Mouse (Mus musculus) midbrain, embryonic 11.5 days (tissue): ENCODE results near the gene Treh. TPM values are rescaled to one million over a fixed set of nuclear protein-coding genes. Genes with fewer than 3 reads are reported as not detected.

Experiments used
- ATAC-seq: fragments of 200-750 bp; cut with Nextera tagmentation; 2 replicates; pipeline ENCODE4 v1.8.0; 2017; ENCODE audit warnings: moderate TSS enrichment, moderate library complexity; ENCODE audit not compliant: low FRiP score
- DNase-seq: peaks from one replicate; pipeline ENCODE4 v3.0.0; 2015; ENCODE audit warnings: low spot score; ENCODE audit errors: missing footprints
- H3K27ac ChIP-seq: fragments of 300-500 bp; sonication (generic); 2 replicates; pipeline ENCODE4 v1.5.1; 2014; ENCODE audit warnings: low read depth, low read length
- H3K27me3 ChIP-seq: fragments of 300-500 bp; sonication (generic); 2 replicates; pipeline ENCODE4 v1.6.1; 2014; ENCODE audit warnings: mild to moderate bottlenecking, low read length, moderate library complexity, mixed read lengths; ENCODE audit not compliant: control insufficient read depth, insufficient read depth
- H3K36me3 ChIP-seq: fragments of 300-500 bp; sonication (generic); 2 replicates; pipeline ENCODE4 v1.6.1; 2014; ENCODE audit warnings: mild to moderate bottlenecking, low read length, moderate library complexity, mixed read lengths; ENCODE audit not compliant: control insufficient read depth, insufficient read depth
- H3K4me1 ChIP-seq: fragments of 300-500 bp; sonication (generic); 2 replicates; pipeline ENCODE4 v1.6.1; 2014; ENCODE audit warnings: low read length; ENCODE audit not compliant: control insufficient read depth, insufficient read depth
- H3K4me2 ChIP-seq: fragments of 300-500 bp; sonication (generic); 2 replicates; pipeline ENCODE4 v1.6.1; 2014; ENCODE audit warnings: mild to moderate bottlenecking, moderate library complexity
- H3K4me3 ChIP-seq: fragments of 300-500 bp; sonication (generic); 2 replicates; pipeline ENCODE4 v1.5.1; 2014; ENCODE audit warnings: low read depth, low read length
- H3K9ac ChIP-seq: fragments of 300-500 bp; sonication (generic); 2 replicates; pipeline ENCODE4 v1.6.1; 2014; ENCODE audit warnings: low read length
- H3K9me3 ChIP-seq: fragments of 300-500 bp; sonication (generic); 2 replicates; pipeline ENCODE4 v1.6.1; 2016; ENCODE audit warnings: low read length; ENCODE audit not compliant: control insufficient read depth
- WGBS: fragments of 180-500 bp; shearing (Covaris S2); extraction: QIAGEN DNeasy Blood & Tissue Kit; methylation state at CpG from one replicate; pipeline ENCODE4 v1.1.7; 2014; 5-methylcytosine and 5-hydroxymethylcytosine counted together
- polyA plus RNA-seq: library from polyadenylated mRNA; unstranded; fragments of >200 nt; fragmentation: Nextera tagmentation; extraction: Ambion mirVana; gene quantifications from 2 replicates; pipeline ENCODE4 v1.2.1, GENCODE M21; 2014

The Treh gene
- polyA plus RNA-seq, 1 experiment from 2014 or later, result not detected

GRCm38 (mm10) chr9:44686638-44687037 lies 13.6 kb downstream of the Treh start:
- WGBS, result 43% methylated on average over 5 of the region's 5 CpGs
- Histone ChIP-seq H3K4me2 (no peak overlapping the region), H3K36me3 (peaks cover 2% of the 10 kb centered on the region), H3K9ac (no peak overlapping the region), H3K4me3 (no peak overlapping the region), H3K27ac (peak overlapping the region; percentile 45), H3K27me3 (no peaks in the 10 kb centered on the region), H3K9me3 (no peaks in the 10 kb centered on the region), H3K4me1 (peaks cover 17% of the 10 kb centered on the region)
- ATAC-seq (peak; percentile 45), DNase-seq (peak; percentile 92)

GRCm38 (mm10) chr9:44688013-44688412 lies 15.0 kb downstream of the Treh start:
- Histone ChIP-seq H3K27me3 (no peaks in the 10 kb centered on the region), H3K4me2 (no peak overlapping the region), H3K4me1 (peaks cover 17% of the 10 kb centered on the region), H3K4me3 (no peak overlapping the region), H3K27ac (no peak overlapping the region), H3K36me3 (peaks cover 2% of the 10 kb centered on the region), H3K9me3 (no peaks in the 10 kb centered on the region), H3K9ac (no peak overlapping the region)
- no peak for DNase-seq
- ATAC-seq, result no peak
- 80% methylated on average over 9 of the region's 9 CpGs for WGBS

- Histone ChIP-seq H3K9ac (no peak overlapping the region), H3K4me1 (peaks cover 14% of the 10 kb centered on the region), H3K27me3 (no peaks in the 10 kb centered on the region), H3K27ac (no peak overlapping the region), H3K4me2 (no peak overlapping the region), H3K36me3 (peaks cover 16% of the 10 kb centered on the region), H3K4me3 (no peak overlapping the region), H3K9me3 (no peaks in the 10 kb centered on the region)
- no peak for ATAC-seq
- no peak for DNase-seq
- 54% methylated on average over 7 of the region's 7 CpGs for WGBS
Measured at GRCm38 (mm10) chr9:44690641-44691040, 17.6 kb downstream of the Treh start.

GRCm38 (mm10) chr9:44691671-44692520 lies 18.9 kb downstream of the Treh start:
- ATAC-seq (no peak), DNase-seq (no peak)
- Histone ChIP-seq H3K4me3 (no peak overlapping the region), H3K36me3 (peaks cover 19% of the 10 kb centered on the region), H3K27ac (no peak overlapping the region), H3K9me3 (no peaks in the 10 kb centered on the region), H3K9ac (no peak overlapping the region), H3K4me2 (no peak overlapping the region), H3K27me3 (no peaks in the 10 kb centered on the region), H3K4me1 (peaks cover 3% of the 10 kb centered on the region)
- 93% methylated on average over 21 of the region's 21 CpGs for WGBS

- Histone ChIP-seq H3K4me3 (no peak overlapping the region), H3K27me3 (no peaks in the 10 kb centered on the region), H3K9me3 (no peaks in the 10 kb centered on the region), H3K4me1 (no peaks in the 10 kb centered on the region), H3K9ac (no peak overlapping the region), H3K4me2 (no peak overlapping the region), H3K36me3 (peaks cover 21% of the 10 kb centered on the region), H3K27ac (no peak overlapping the region)
- 88% methylated on average over 11 of the region's 11 CpGs for WGBS
- no peak for DNase-seq
- ATAC-seq, result no peak
Measured at GRCm38 (mm10) chr9:44693071-44693470, 20.0 kb downstream of the Treh start.

- Histone ChIP-seq H3K9ac (no peak overlapping the region), H3K4me3 (no peak overlapping the region), H3K36me3 (peaks cover 23% of the 10 kb centered on the region), H3K4me2 (no peak overlapping the region), H3K27ac (no peak overlapping the region), H3K27me3 (no peaks in the 10 kb centered on the region), H3K9me3 (no peaks in the 10 kb centered on the region), H3K4me1 (no peaks in the 10 kb centered on the region)
- DNase-seq (no peak), ATAC-seq (no peak)
- WGBS, result 91% methylated on average over 16 of the region's 16 CpGs
Measured at GRCm38 (mm10) chr9:44697866-44698265, 24.8 kb downstream of the Treh start.

- H3K27me3 ChIP-seq, result no peaks in the 10 kb centered on the region
- no peaks in the 10 kb centered on the region for H3K9me3 ChIP-seq
- no peak overlapping the region for H3K9ac ChIP-seq
- H3K36me3 ChIP-seq, result peaks cover 18% of the 10 kb centered on the region
- WGBS, result 87% methylated on average over 10 of the region's 10 CpGs
- no peaks in the 10 kb centered on the region for H3K4me1 ChIP-seq
- ATAC-seq (no peak), DNase-seq (no peak)
- no peak overlapping the region for H3K4me2 ChIP-seq
- no peak overlapping the region for H3K27ac ChIP-seq
- no peak overlapping the region for H3K4me3 ChIP-seq
Measured at GRCm38 (mm10) chr9:44699196-44699595, 26.2 kb downstream of the Treh start.

- no peak for ATAC-seq
- Histone ChIP-seq H3K4me1 (no peaks in the 10 kb centered on the region), H3K36me3 (peaks cover 16% of the 10 kb centered on the region), H3K27me3 (no peaks in the 10 kb centered on the region), H3K4me2 (no peak overlapping the region), H3K4me3 (no peak overlapping the region), H3K9me3 (no peaks in the 10 kb centered on the region), H3K27ac (no peak overlapping the region), H3K9ac (no peak overlapping the region)
- no peak for DNase-seq
- 88% methylated on average over 5 of the region's 5 CpGs for WGBS
Measured at GRCm38 (mm10) chr9:44699730-44700129, 26.7 kb downstream of the Treh start.

- WGBS, result 20% methylated on average over 28 of the region's 28 CpGs
- DNase-seq (no peak), ATAC-seq (no peak)
- H3K9ac ChIP-seq, result peak overlapping the region; percentile 42
- H3K4me1 ChIP-seq, result peaks cover 14% of the 10 kb centered on the region
- H3K9me3 ChIP-seq, result no peaks in the 10 kb centered on the region
- H3K36me3 ChIP-seq, result peaks cover 12% of the 10 kb centered on the region
- peak overlapping the region; percentile 26 for H3K4me3 ChIP-seq
- H3K4me2 ChIP-seq, result peak overlapping the region; percentile 57
- H3K27ac ChIP-seq, result no peak overlapping the region
- peaks cover 5% of the 10 kb centered on the region for H3K27me3 ChIP-seq
Measured at GRCm38 (mm10) chr9:44707749-44708428, 34.9 kb downstream of the Treh start.
